Mouse (Mus musculus) adrenal gland (tissue): Measurements from ENCODE around the gene 2310057M21Rik.
"Not testable (repeated sequence)": the region's sequence is repeated elsewhere in the genome, so short reads cannot be mapped to it uniquely, and the experiment has no call there.

Experiments
- intact Hi-C: fragments of 180-260 bp; cut with DNase I; formaldehyde crosslinking; loops from one replicate; pipeline ENCODE4 v1.15.1; 2025
- long read RNA-seq, 2 experiments: library from polyadenylated mRNA; unstranded; transcript quantifications; one replicate each; pipeline ENCODE4 v2.0.0; 2020; ENCODE audit warnings: borderline replicate concordance in 1 of 2; ENCODE audit not compliant: insufficient replicate concordance in 1 of 2

Gene 2310057M21Rik
- long read RNA-seq, experiment 1, full-length matches to known transcripts, result 8 of 10 reads
- long read RNA-seq, experiment 1, partial matches to known transcripts, result 1 of 10 reads
- long read RNA-seq, experiment 1, other reads (novel, unspliced or antisense), result 1 of 10 reads
- long read RNA-seq, experiment 2, full-length matches to known transcripts, result 10 of 16 reads
- long read RNA-seq, experiment 2, partial matches to known transcripts, result 2 of 16 reads
- long read RNA-seq, experiment 2, other reads (novel, unspliced or antisense), result 4 of 16 reads

GRCm38 (mm10) chr7:131362615-131363300 is at the start of gene 2310057M21Rik:
Gene 2310057M21Rik (minus strand): TSS chr7:131362759.
- intact Hi-C loops, result no loop called here

- intact Hi-C loops, result loop anchor here (5.0 kb wide), 1 partner anchor 40 kb away; the partner anchor contains the start of gene Pstk
Measured at GRCm38 (mm10) chr7:131411941-131412270, 49.3 kb upstream of the 2310057M21Rik start.

GRCm38 (mm10) chr7:131411221-131411940 is 48.8 kb upstream of the 2310057M21Rik start:
- intact Hi-C loops, result loop anchor here (5.0 kb wide), 1 partner anchor 39 kb away; the partner anchor contains the start of gene Pstk

- intact Hi-C loops, result loop anchor here (5.0 kb wide), 1 partner anchor 38 kb away; the partner anchor contains the start of gene Pstk
Measured at GRCm38 (mm10) chr7:131410416-131411058, 48.0 kb upstream of the 2310057M21Rik start, which contains the start of the genes Ikzf5 and Acadsb. Gene Ikzf5 (minus strand): TSS chr7:131410521. Gene Acadsb (plus strand): TSS chr7:131410601.

GRCm38 (mm10) chr7:131409988-131410385 is 47.4 kb upstream of the 2310057M21Rik start:
- intact Hi-C loops, result loop anchor here (5.0 kb wide), 1 partner anchor 38 kb away; the partner anchor contains the start of gene Pstk

GRCm38 (mm10) chr7:131409321-131409987 is 46.9 kb upstream of the 2310057M21Rik start:
- intact Hi-C loops, result no loop called here

- intact Hi-C loops, result not testable (repeated sequence)
Measured at GRCm38 (mm10) chr7:131391761-131392160, 29.2 kb upstream of the 2310057M21Rik start.

- intact Hi-C loops, result loop anchor here (5.0 kb wide), 1 partner anchor 40 kb away; the partner anchor contains the start of genes Acadsb and Ikzf5
Measured at GRCm38 (mm10) chr7:131371880-131372651, 9.5 kb upstream of the 2310057M21Rik start.

GRCm38 (mm10) chr7:131371470-131371860 is 8.9 kb upstream of the 2310057M21Rik start:
- intact Hi-C loops, result loop anchor here (5.0 kb wide), 1 partner anchor 41 kb away; the partner anchor contains the start of genes Acadsb and Ikzf5

GRCm38 (mm10) chr7:131370648-131371469 is 8.3 kb upstream of the 2310057M21Rik start, which contains the start of gene Pstk:
Gene Pstk (plus strand): TSS chr7:131371141.
- intact Hi-C loops, result loop anchor here (5.0 kb wide), 1 partner anchor 41 kb away; the partner anchor contains the start of genes Acadsb and Ikzf5

GRCm38 (mm10) chr7:131364131-131364530 is 1.6 kb upstream of the 2310057M21Rik start:
- intact Hi-C loops, result no loop called here

- intact Hi-C loops, result no loop called here
Measured at GRCm38 (mm10) chr7:131362269-131362614, 317 bp downstream of the 2310057M21Rik start.

GRCm38 (mm10) chr7:131356105-131356504 is 6.5 kb downstream of the 2310057M21Rik start:
- intact Hi-C loops, result no loop called here

GRCm38 (mm10) chr7:131345856-131346541 is 16.6 kb downstream of the 2310057M21Rik start:
- intact Hi-C loops, result no loop called here

- intact Hi-C loops, result no loop called here
Measured at GRCm38 (mm10) chr7:131337502-131338068, 25.0 kb downstream of the 2310057M21Rik start.

GRCm38 (mm10) chr7:131333564-131333963 is 29.0 kb downstream of the 2310057M21Rik start, which contains the start of gene Fam24a:
Gene Fam24a (plus strand): TSS chr7:131333864.
- intact Hi-C loops, result no loop called here

GRCm38 (mm10) chr7:131331688-131332087 is 30.9 kb downstream of the 2310057M21Rik start:
- intact Hi-C loops, result no loop called here

- intact Hi-C loops, result no loop called here
Measured at GRCm38 (mm10) chr7:131329416-131329815, 33.1 kb downstream of the 2310057M21Rik start, which contains the start of gene Fam24b. Gene Fam24b (minus strand): TSS chr7:131329516.
